ENCODE assay signal across 8 mouse cellular contexts in the genomic region with DNA sequence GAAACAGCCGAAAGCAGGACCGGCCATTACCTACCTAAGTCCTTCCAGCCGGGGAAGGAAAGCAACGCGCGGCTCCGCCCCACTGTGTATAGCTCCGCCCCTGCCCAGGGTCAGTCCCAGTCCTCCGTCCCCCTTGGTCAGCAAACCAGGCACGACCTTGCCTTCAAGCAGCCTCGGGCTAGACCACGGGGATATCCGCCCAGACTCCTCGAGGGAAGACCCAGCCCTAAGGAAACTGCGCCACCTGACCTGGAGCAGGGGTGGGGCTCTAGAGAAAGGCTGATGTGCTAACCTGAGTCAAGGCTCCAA. TPM values are rescaled to one million over a fixed set of nuclear protein-coding genes. Genes with fewer than 3 reads are reported as not detected.
DNase-seq lines count a peak whose midpoint lies in the region; ATAC-seq and TF ChIP-seq lines count a peak whose summit lies in the region.

No protein-coding gene starts in this region.

- peak overlapping the region; percentile 96 for H3K4me2 ChIP-seq in hindbrain, postnatal 0 days (ENCODE audit: low read depth, low read length)
- H3K4me2 ChIP-seq in liver, embryonic 12.5 days = peak overlapping the region; percentile 80
- H3K4me2 ChIP-seq in midbrain, postnatal 0 days (ENCODE audit: low read depth, low read length, poor library complexity, severe bottlenecking) = peak overlapping the region; percentile 96

- peak overlapping the region; percentile 68 for H3K9ac ChIP-seq in hindbrain, postnatal 0 days (replicated peaks; ENCODE audit: low read length)
- peak overlapping the region; percentile 56 for H3K9ac ChIP-seq in liver, embryonic 12.5 days
- peak overlapping the region; percentile 75 for H3K9ac ChIP-seq in midbrain, postnatal 0 days (replicated peaks; ENCODE audit: low read length, poor library complexity, severe bottlenecking)

- H3K27me3 ChIP-seq in hindbrain, postnatal 0 days (ENCODE audit: insufficient read depth, low read length) = no peaks in the 10 kb centered on the region
- H3K27me3 ChIP-seq in liver, embryonic 12.5 days (replicated peaks) = peaks cover 65% of the 10 kb centered on the region
- no peaks in the 10 kb centered on the region for H3K27me3 ChIP-seq in midbrain, postnatal 0 days (ENCODE audit: insufficient read depth, low read length)

- peak overlapping the region; percentile 87 for H3K4me3 ChIP-seq in gastrocnemius, adult 2 months
- peak overlapping the region; percentile 49 for H3K4me3 ChIP-seq in hindbrain, postnatal 0 days (ENCODE audit: low read length)
- peak overlapping the region; percentile 58 for H3K4me3 ChIP-seq in liver, embryonic 12.5 days
- peak overlapping the region; percentile 59 for H3K4me3 ChIP-seq in midbrain, postnatal 0 days (ENCODE audit: low read depth, low read length)

- WGBS in hindbrain, postnatal 0 days = 4% methylated on average over 15 of the region's 15 CpGs
- WGBS in liver, embryonic 12.5 days (ENCODE audit: insufficient replicate concordance) = 4% methylated on average over 15 of the region's 15 CpGs
- 2% methylated on average over 15 of the region's 15 CpGs for whole genome bisulfite sequencing in midbrain, postnatal 0 days

- TF ChIP-seq CTCF in gastrocnemius, adult 2 months (IDR thresholded peaks at IDR 0.05) = no peak
- TF ChIP-seq CTCF in hindbrain, postnatal 0 days (IDR thresholded peaks at IDR 0.05; ENCODE audit: low read depth) = no peak
- no peak for TF ChIP-seq CTCF in midbrain, postnatal 0 days (IDR thresholded peaks at IDR 0.05)

- peak overlapping the region; percentile 80 for H3K27ac ChIP-seq in gastrocnemius, adult 2 months
- peak overlapping the region; percentile 59; the same call in 1 of the 2 replicates for H3K27ac ChIP-seq in hindbrain, postnatal 0 days
- 0 out of 2 replicates have a peak overlapping the region, but pooled peaks have one; percentile 34 for H3K27ac ChIP-seq in liver, embryonic 12.5 days
- H3K27ac ChIP-seq in midbrain, postnatal 0 days (ENCODE audit: low read depth, low read length) = peak overlapping the region; percentile 55

- no peaks in the 10 kb centered on the region for H3K36me3 ChIP-seq in hindbrain, postnatal 0 days (ENCODE audit: insufficient read depth, low read length)
- no peaks in the 10 kb centered on the region for H3K36me3 ChIP-seq in liver, embryonic 12.5 days
- 0 out of 2 replicates have a peak, but pooled peaks cover 2% of the 10 kb centered on the region for H3K36me3 ChIP-seq in midbrain, postnatal 0 days (ENCODE audit: insufficient read depth, low read length)

- peak; percentile 77 for DNase-seq in gastrocnemius, adult 2 months
- DNase-seq in gastrocnemius, adult 8-10 months (ENCODE audit: low spot score in 2 of 2) = no peak
- DNase-seq in cerebellum, adult 8-10 months = peak; percentile 78
- peak; percentile 62 for DNase-seq in gastrocnemius, postnatal 14 days
- peak; percentile 66 for DNase-seq in hindbrain, postnatal 0 days (ENCODE audit: low spot score)
- DNase-seq in midbrain, postnatal 0 days (ENCODE audit: low spot score) = peak; percentile 40
- no peak for DNase-seq in frontal cortex, postnatal 36 days (ENCODE audit: low spot score in 2 of 2)

- ATAC-seq in hindbrain, postnatal 0 days = peak; percentile 48
- peak; percentile 44; the same call in 1 of the 2 replicates for ATAC-seq in liver, embryonic 12.5 days
- ATAC-seq in midbrain, postnatal 0 days (ENCODE audit: low FRiP score) = peak; percentile 41

- peaks cover 61% of the 10 kb centered on the region for H3K4me1 ChIP-seq in hindbrain, postnatal 0 days (ENCODE audit: insufficient read depth, low read length)
- H3K4me1 ChIP-seq in liver, embryonic 12.5 days = peaks cover 92% of the 10 kb centered on the region
- peaks cover 41% of the 10 kb centered on the region for H3K4me1 ChIP-seq in midbrain, postnatal 0 days (ENCODE audit: insufficient read depth, low read length)

- H3K9me3 ChIP-seq in hindbrain, postnatal 0 days (ENCODE audit: low read length) = no peaks in the 10 kb centered on the region
- H3K9me3 ChIP-seq in liver, embryonic 12.5 days (replicated peaks) = no peaks in the 10 kb centered on the region
- H3K9me3 ChIP-seq in midbrain, postnatal 0 days (ENCODE audit: low read length) = no peaks in the 10 kb centered on the region

- intact Hi-C loops in gastrocnemius, adult 2 months (cut with DNase I) = no loop called here
- intact Hi-C loops in gastrocnemius, postnatal 14 days (cut with DNase I; ENCODE audit: low total_unique reads) = no loop called here

RNA-seq across cellular contexts. Expression of a gene that starts 6.7 kb away (rescaled TPM):
- 1 to 10 TPM; 8.3 to 8.7 TPM for total RNA-seq in gastrocnemius, adult 2 months (2021)
- total RNA-seq in gastrocnemius, adult 8-10 months (2022) = 1 to 10 TPM; 4.5 to 6.3 (median 5.3) TPM
- 10 to 100 TPM; 20.9 to 23.8 TPM for total RNA-seq in gastrocnemius, postnatal 14 days (2021)
- 239 and 274 TPM in 2 replicates for total RNA-seq in hindbrain, postnatal 0 days (2014; rRNA removed)
- polyA plus RNA-seq in hindbrain, postnatal 0 days (2015; fragmentation: Nextera tagmentation; extraction: Ambion mirVana) = 64.1 and 64.7 TPM in 2 replicates
- polyA plus RNA-seq in liver, embryonic 12.5 days (2016; fragmentation: Nextera tagmentation; extraction: Ambion mirVana) = 38.5 and 38.8 TPM in 2 replicates
- 153 and 199 TPM in 2 replicates for total RNA-seq in midbrain, postnatal 0 days (2014; rRNA removed)
- polyA plus RNA-seq in midbrain, postnatal 0 days (2015; fragmentation: Nextera tagmentation; extraction: Ambion mirVana) = 46.8 and 50.4 TPM in 2 replicates

RNA-seq across cellular contexts. Expression of a gene that starts 22.4 kb away (rescaled TPM):
- 10 to 100 TPM in 1 of 2 experiments, 1 to 10 TPM in 1; 8.9 to 10.9 TPM for total RNA-seq in gastrocnemius, adult 2 months (2021)
- total RNA-seq in gastrocnemius, adult 8-10 months (2022) = 1 to 10 TPM; 8.3 to 9.4 (median 9.2) TPM
- total RNA-seq in gastrocnemius, postnatal 14 days (2021) = 1 to 10 TPM; 4.1 to 5.4 TPM
- total RNA-seq in hindbrain, postnatal 0 days (2014; rRNA removed) = 73.9 and 79.9 TPM in 2 replicates
- 60.1 and 62.2 TPM in 2 replicates for polyA plus RNA-seq in hindbrain, postnatal 0 days (2015; fragmentation: Nextera tagmentation; extraction: Ambion mirVana)
- 5.3 and 5.5 TPM in 2 replicates for polyA plus RNA-seq in liver, embryonic 12.5 days (2016; fragmentation: Nextera tagmentation; extraction: Ambion mirVana)
- 98.8 and 115 TPM in 2 replicates for total RNA-seq in midbrain, postnatal 0 days (2014; rRNA removed)
- 88.2 and 88.3 TPM in 2 replicates for polyA plus RNA-seq in midbrain, postnatal 0 days (2015; fragmentation: Nextera tagmentation; extraction: Ambion mirVana)

RNA-seq across cellular contexts. Expression of a gene that starts 24.4 kb away (rescaled TPM):
- 1 to 10 TPM; 1.0 to 1.1 TPM for total RNA-seq in gastrocnemius, adult 2 months (2021)
- total RNA-seq in gastrocnemius, adult 8-10 months (2022) = 1 to 10 TPM in 2 of 4 experiments, under 1 TPM in 2; 0.70 to 1.3 (median 0.97) TPM
- 1 to 10 TPM; 1.7 TPM for total RNA-seq in gastrocnemius, postnatal 14 days (2021)
- total RNA-seq in hindbrain, postnatal 0 days (2014; rRNA removed) = 19.7 and 30.6 TPM in 2 replicates
- polyA plus RNA-seq in hindbrain, postnatal 0 days (2015; fragmentation: Nextera tagmentation; extraction: Ambion mirVana) = 15.8 and 17.8 TPM in 2 replicates
- polyA plus RNA-seq in liver, embryonic 12.5 days (2016; fragmentation: Nextera tagmentation; extraction: Ambion mirVana) = 1.8 TPM in 2 replicates
- 26.9 and 34.8 TPM in 2 replicates for total RNA-seq in midbrain, postnatal 0 days (2014; rRNA removed)
- polyA plus RNA-seq in midbrain, postnatal 0 days (2015; fragmentation: Nextera tagmentation; extraction: Ambion mirVana) = 18.9 and 19.3 TPM in 2 replicates

RNA-seq across cellular contexts. Expression of a gene that starts 33.4 kb away (rescaled TPM):
- total RNA-seq in gastrocnemius, adult 2 months (2021) = 100 to 1,000 TPM; 128 TPM
- 100 to 1,000 TPM; 123 to 153 (median 139) TPM for total RNA-seq in gastrocnemius, adult 8-10 months (2022)
- total RNA-seq in gastrocnemius, postnatal 14 days (2021) = 100 to 1,000 TPM in 1 of 2 experiments, 10 to 100 TPM in 1; 91.5 to 104 TPM
- 3.3 and 4.8 TPM in 2 replicates for total RNA-seq in hindbrain, postnatal 0 days (2014; rRNA removed)
- polyA plus RNA-seq in hindbrain, postnatal 0 days (2015; fragmentation: Nextera tagmentation; extraction: Ambion mirVana) = 2.6 and 5.1 TPM in 2 replicates
- polyA plus RNA-seq in liver, embryonic 12.5 days (2016; fragmentation: Nextera tagmentation; extraction: Ambion mirVana) = 2.3 and 2.7 TPM in 2 replicates
- 1.5 and 4.7 TPM in 2 replicates for total RNA-seq in midbrain, postnatal 0 days (2014; rRNA removed)
- polyA plus RNA-seq in midbrain, postnatal 0 days (2015; fragmentation: Nextera tagmentation; extraction: Ambion mirVana) = 2.0 and 3.2 TPM in 2 replicates

RNA-seq across cellular contexts. Expression of a gene that starts 37.5 kb away (rescaled TPM):
- 10 to 100 TPM; 90.7 to 94.1 TPM for total RNA-seq in gastrocnemius, adult 2 months (2021)
- total RNA-seq in gastrocnemius, adult 8-10 months (2022) = 100 to 1,000 TPM in 3 of 4 experiments, 10 to 100 TPM in 1; 97.2 to 102 (median 101) TPM
- 10 to 100 TPM; 56.2 to 57.3 TPM for total RNA-seq in gastrocnemius, postnatal 14 days (2021)
- 257 and 290 TPM in 2 replicates for total RNA-seq in hindbrain, postnatal 0 days (2014; rRNA removed)
- polyA plus RNA-seq in hindbrain, postnatal 0 days (2015; fragmentation: Nextera tagmentation; extraction: Ambion mirVana) = 71.2 and 72.7 TPM in 2 replicates
- polyA plus RNA-seq in liver, embryonic 12.5 days (2016; fragmentation: Nextera tagmentation; extraction: Ambion mirVana) = 21.4 and 23.9 TPM in 2 replicates
- total RNA-seq in midbrain, postnatal 0 days (2014; rRNA removed) = 225 and 315 TPM in 2 replicates
- polyA plus RNA-seq in midbrain, postnatal 0 days (2015; fragmentation: Nextera tagmentation; extraction: Ambion mirVana) = 76.5 and 87.1 TPM in 2 replicates

Comparison
In these comparisons a context has a peak if more than half of its experiments do, and no peak if none do; other contexts are left out.
1. DNase-seq: peak in gastrocnemius, adult 2 months (single experiment), cerebellum, adult 8-10 months (single experiment), gastrocnemius, postnatal 14 days (single experiment), hindbrain, postnatal 0 days (single experiment) and midbrain, postnatal 0 days (single experiment); none in gastrocnemius, adult 8-10 months (0 of 2) and frontal cortex, postnatal 36 days (0 of 2).
2. Peak in every context shown above with its lines, with median percentiles within 50 percentile points of each other: H3K27ac ChIP-seq, H3K4me3 ChIP-seq, ATAC-seq, H3K4me2 ChIP-seq and H3K9ac ChIP-seq.